ENCODE assay signal across 16 mouse cellular contexts in the genomic region with DNA sequence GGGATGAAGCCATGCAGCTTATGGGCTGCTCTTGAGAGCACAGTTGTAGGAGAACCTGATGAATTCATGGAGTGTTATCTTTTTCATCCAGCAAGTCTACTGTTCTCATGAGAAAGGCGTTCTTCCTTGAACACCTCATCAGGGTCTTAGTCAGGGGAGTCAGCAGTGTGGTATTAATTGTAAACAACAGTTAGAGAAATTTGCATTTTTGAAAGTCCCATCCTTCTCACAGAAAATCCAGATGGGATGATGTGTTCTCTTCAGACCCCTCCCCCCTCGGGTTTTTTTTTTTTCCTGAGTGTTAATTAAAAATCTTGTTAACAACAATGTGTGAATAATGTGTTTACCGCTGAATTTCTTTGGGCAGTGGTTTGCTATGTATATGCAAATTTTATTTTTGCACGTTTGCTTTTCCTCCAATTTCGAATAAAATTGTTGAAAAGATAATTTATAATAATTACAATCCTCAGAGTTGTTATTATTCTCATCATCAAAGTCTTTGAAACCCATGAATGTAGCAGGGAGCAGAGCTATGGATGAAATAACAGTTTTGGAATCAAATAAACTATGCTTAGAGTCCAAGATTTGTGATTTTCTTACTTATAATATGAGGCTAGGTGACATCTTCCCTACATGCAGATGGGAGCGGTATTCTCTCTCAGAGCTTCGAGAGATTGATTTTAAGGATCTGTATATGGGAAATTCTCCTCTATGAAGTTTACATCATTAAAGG. TPM values are rescaled to one million over a fixed set of nuclear protein-coding genes. Genes with fewer than 3 reads are reported as not detected.
DNase-seq lines count a peak whose midpoint lies in the region; ATAC-seq and TF ChIP-seq lines count a peak whose summit lies in the region.
"Had no signal": no experiment of that assay in that cellular context is flagged by ENCODE, and none has a peak within 500 bp of the region (broad histone marks: within the 10 kb centered on the region; RNA-seq: fewer than 3 reads in every experiment).

No protein-coding gene starts in this region.

- peak; percentile 68 for ATAC-seq in forebrain, embryonic 14.5 days
- ATAC-seq in forebrain, embryonic 12.5 days (ENCODE audit: low FRiP score) = no peak
- peak; percentile 66 for ATAC-seq in forebrain, embryonic 16.5 days
- ATAC-seq in monocyte, adult 5-6 weeks (replicated peaks; ENCODE audit: insufficient number of reproducible peaks, low FRiP score, low TSS enrichment, poor library complexity, severe bottlenecking) = no peak

- H3K9me3 ChIP-seq in forebrain, embryonic 14.5 days (replicated peaks; ENCODE audit: control insufficient read depth, low read length) = no peaks in the 10 kb centered on the region; the same call in 1 of the 2 replicates
- H3K9me3 ChIP-seq in forebrain, embryonic 12.5 days = no peaks in the 10 kb centered on the region
- no peaks in the 10 kb centered on the region; the same call in 1 of the 2 replicates for H3K9me3 ChIP-seq in forebrain, embryonic 16.5 days (ENCODE audit: control insufficient read depth, low read length)
- H3K9me3 ChIP-seq: embryonic facial prominence, embryonic 10.5 days; embryonic facial prominence, embryonic 12.5 days had no signal

- H3K9ac ChIP-seq in forebrain, embryonic 14.5 days (ENCODE audit: low read length) = no peak overlapping the region
- no peak overlapping the region for H3K9ac ChIP-seq in forebrain, embryonic 12.5 days
- no peak overlapping the region for H3K9ac ChIP-seq in forebrain, embryonic 16.5 days (replicated peaks; ENCODE audit: low read depth, low read length)
- H3K9ac ChIP-seq: embryonic facial prominence, embryonic 12.5 days had no signal

- H3K27ac ChIP-seq in forebrain, embryonic 14.5 days (ENCODE audit: low read depth, low read length) = no peak overlapping the region
- no peak overlapping the region for H3K27ac ChIP-seq in forebrain, embryonic 12.5 days
- no peak overlapping the region for H3K27ac ChIP-seq in forebrain, embryonic 16.5 days (ENCODE audit: low read length)
- H3K27ac ChIP-seq: embryonic facial prominence, embryonic 10.5 days; embryonic facial prominence, embryonic 12.5 days had no signal

- TF ChIP-seq POLR2A in brain, embryonic 14.5 days (IDR thresholded peaks at IDR 0.05; ENCODE audit: borderline replicate concordance, extremely low read depth, insufficient read depth, insufficient read length, poor library complexity, severe bottlenecking) = no peak

- H3K4me2 ChIP-seq in forebrain, embryonic 14.5 days (ENCODE audit: low read length) = no peak overlapping the region
- no peak overlapping the region for H3K4me2 ChIP-seq in forebrain, embryonic 12.5 days
- no peak overlapping the region for H3K4me2 ChIP-seq in forebrain, embryonic 16.5 days (ENCODE audit: low read length)
- H3K4me2 ChIP-seq: embryonic facial prominence, embryonic 12.5 days had no signal

- no peaks in the 10 kb centered on the region for H3K36me3 ChIP-seq in forebrain, embryonic 14.5 days (ENCODE audit: control insufficient read depth, insufficient read depth, low read length)
- no peaks in the 10 kb centered on the region; the same call in 1 of the 2 replicates for H3K36me3 ChIP-seq in forebrain, embryonic 12.5 days (replicated peaks)
- no peaks in the 10 kb centered on the region for H3K36me3 ChIP-seq in forebrain, embryonic 16.5 days (ENCODE audit: control insufficient read depth, insufficient read depth)
- H3K36me3 ChIP-seq: embryonic facial prominence, embryonic 10.5 days; embryonic facial prominence, embryonic 12.5 days had no signal

- H3K4me1 ChIP-seq in forebrain, embryonic 14.5 days (ENCODE audit: control insufficient read depth, insufficient read depth, low read length) = no peaks in the 10 kb centered on the region
- H3K4me1 ChIP-seq in forebrain, embryonic 12.5 days = no peaks in the 10 kb centered on the region
- no peaks in the 10 kb centered on the region for H3K4me1 ChIP-seq in forebrain, embryonic 16.5 days (replicated peaks; ENCODE audit: control insufficient read depth, insufficient read depth, low read length)
- H3K4me1 ChIP-seq: embryonic facial prominence, embryonic 10.5 days; embryonic facial prominence, embryonic 12.5 days had no signal

- no peak for TF ChIP-seq CTCF in brain, embryonic 14.5 days (IDR thresholded peaks at IDR 0.05; ENCODE audit: borderline replicate concordance, extremely low read depth, insufficient read depth, insufficient read length)

- H3K4me3 ChIP-seq in forebrain, embryonic 14.5 days (ENCODE audit: low read depth, low read length) = no peak overlapping the region
- no peak overlapping the region for H3K4me3 ChIP-seq in forebrain, embryonic 12.5 days (replicated peaks)
- H3K4me3 ChIP-seq in forebrain, embryonic 16.5 days (replicated peaks; ENCODE audit: low read length) = no peak overlapping the region
- H3K4me3 ChIP-seq: embryonic facial prominence, embryonic 10.5 days; embryonic facial prominence, embryonic 12.5 days had no signal

- WGBS in forebrain, embryonic 14.5 days = 69% methylated on average over 7 of the region's 7 CpGs
- 72% methylated on average over 7 of the region's 7 CpGs for WGBS in forebrain, embryonic 12.5 days
- WGBS in forebrain, embryonic 16.5 days = 58% methylated on average over 7 of the region's 7 CpGs

- peak; percentile 72 for DNase-seq in forebrain, embryonic 14.5 days (ENCODE audit: low spot score)
- DNase-seq in brain, embryonic 14.5 days (ENCODE audit: low read depth) = peak; percentile 67
- no peak for DNase-seq in adrenal gland, adult 18-20 months (ENCODE audit: low spot score in 2 of 2)
- DNase-seq: adrenal gland, adult 8-10 months; adrenal gland, postnatal 25 days; cerebellum, adult 11-12 months; cerebellum, adult 2 months; cerebellum, adult 9-10 months; cerebellum, postnatal 10 days; cerebellum, postnatal 25 days had no signal

- no peaks in the 10 kb centered on the region for H3K27me3 ChIP-seq in forebrain, embryonic 14.5 days (replicated peaks; ENCODE audit: control insufficient read depth, insufficient read depth, low read length)
- H3K27me3 ChIP-seq in forebrain, embryonic 12.5 days = no peaks in the 10 kb centered on the region
- no peaks in the 10 kb centered on the region for H3K27me3 ChIP-seq in forebrain, embryonic 16.5 days (replicated peaks; ENCODE audit: control insufficient read depth, insufficient read depth, low read length)
- H3K27me3 ChIP-seq: embryonic facial prominence, embryonic 12.5 days had no signal

RNA-seq across cellular contexts. Expression of a gene that starts 13.0 kb away (rescaled TPM):
- 319 and 350 TPM in 2 replicates for polyA plus RNA-seq in forebrain, embryonic 14.5 days (2014; fragmentation: Nextera tagmentation; extraction: Ambion mirVana)
- 291 and 320 TPM in 2 replicates for polyA plus RNA-seq in forebrain, embryonic 12.5 days (2016; fragmentation: Nextera tagmentation; extraction: Ambion mirVana)
- polyA plus RNA-seq in brain, embryonic 14.5 days (2012; rRNA removed) = 328 and 380 TPM in 2 replicates
- 178 and 197 TPM in 2 replicates for polyA plus RNA-seq in forebrain, embryonic 16.5 days (2015; fragmentation: Nextera tagmentation; extraction: Ambion mirVana)
- total RNA-seq in adrenal gland, adult 18-20 months (2021) = 10 to 100 TPM; 37.1 to 38.9 TPM
- total RNA-seq in monocyte, adult 5-6 weeks (2017) = 88.8 to 161 TPM (median 153 TPM) in 3 replicates
- total RNA-seq: MEL had no signal

Comparison
In these comparisons a context has a peak if more than half of its experiments do, and no peak if none do; other contexts are left out.
1. ATAC-seq: peak in forebrain, embryonic 14.5 days (single experiment) and forebrain, embryonic 16.5 days (single experiment); none in forebrain, embryonic 12.5 days (single experiment) and monocyte, adult 5-6 weeks (single experiment).
2. DNase-seq: peak in forebrain, embryonic 14.5 days (single experiment) and brain, embryonic 14.5 days (single experiment); none in adrenal gland, adult 18-20 months (0 of 2).